In the genomic region with DNA sequence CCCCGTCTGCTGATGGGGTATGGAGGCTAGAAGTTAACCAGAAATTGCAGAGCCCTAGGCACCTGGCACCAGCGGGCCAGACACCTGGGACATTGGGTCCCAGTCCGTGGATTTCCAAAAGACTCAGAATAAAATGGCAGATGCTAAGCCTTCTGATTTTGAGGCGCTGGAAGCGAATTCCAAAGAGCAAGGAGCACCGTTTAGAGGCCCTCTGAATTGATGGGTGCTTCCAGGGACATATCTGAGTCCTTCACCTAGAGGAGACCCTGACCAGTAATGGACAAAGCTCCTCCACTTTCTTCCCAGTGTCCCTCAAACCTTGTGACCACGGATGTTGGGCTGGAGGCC, we compare ENCODE assay signal across 14 mouse cellular contexts. TPM values are rescaled to one million over a fixed set of nuclear protein-coding genes. Genes with fewer than 3 reads are reported as not detected.
A peak's percentile ranks its signal among the peaks of the same experiment; 100 is the strongest.
DNase-seq lines count a peak whose midpoint lies in the region; ATAC-seq and TF ChIP-seq lines count a peak whose summit lies in the region.
"Had no signal": no experiment of that assay in that cellular context is flagged by ENCODE, and none has a peak within 500 bp of the region (broad histone marks: within the 10 kb centered on the region; RNA-seq: fewer than 3 reads in every experiment).

No protein-coding gene starts in this region.

- H3K9ac ChIP-seq in heart, postnatal 0 days (replicated peaks; ENCODE audit: low read depth, low read length), result no peak overlapping the region
- H3K9ac ChIP-seq in heart, adult 2 months (ENCODE audit: low read depth, low read length), result no peak overlapping the region
- H3K9ac ChIP-seq in neural tube, embryonic 15.5 days (replicated peaks), result no peak overlapping the region
- peak overlapping the region; percentile 53; the same call in 1 of the 2 replicates for H3K9ac ChIP-seq in hindbrain, embryonic 12.5 days
- H3K9ac ChIP-seq in neural tube, embryonic 11.5 days (ENCODE audit: low read length), result no peak overlapping the region
- H3K9ac ChIP-seq: limb, embryonic 12.5 days had no signal

- no peak for ATAC-seq in heart, postnatal 0 days (ENCODE audit: insufficient read depth, low read depth)
- ATAC-seq in neural tube, embryonic 15.5 days (ENCODE audit: low FRiP score), result no peak
- no peak for ATAC-seq in hindbrain, embryonic 12.5 days (ENCODE audit: low FRiP score)
- no peak for ATAC-seq in neural tube, embryonic 11.5 days (ENCODE audit: insufficient read depth, low FRiP score, low TSS enrichment)
- ATAC-seq: CD4-positive, CD25-positive, alpha-beta regulatory T cell, adult 4 months had no signal

- no peak for TF ChIP-seq EP300 in heart, postnatal 0 days (IDR thresholded peaks at IDR 0.05; ENCODE audit: low read depth)
- no peak for TF ChIP-seq EP300 in heart, adult 2 months (IDR thresholded peaks at IDR 0.05; ENCODE audit: insufficient read depth, low read depth, low read length)

- peak overlapping the region; percentile 64; the same call in 1 of the 2 replicates for H3K4me2 ChIP-seq in heart, postnatal 0 days (ENCODE audit: low read depth, low read length)
- H3K4me2 ChIP-seq in neural tube, embryonic 15.5 days, result no peak overlapping the region
- peak overlapping the region; percentile 60 for H3K4me2 ChIP-seq in hindbrain, embryonic 12.5 days (replicated peaks)
- no peak overlapping the region for H3K4me2 ChIP-seq in neural tube, embryonic 11.5 days (ENCODE audit: low read depth)

- H3K79me2 ChIP-seq in heart, adult 2 months (replicated peaks; ENCODE audit: control insufficient read depth, insufficient read depth, low read length), result no peaks in the 10 kb centered on the region

- WGBS in heart, postnatal 0 days, result 27% methylated on average over 7 of the region's 7 CpGs
- 72% methylated on average over 7 of the region's 7 CpGs for WGBS in heart, adult 2 months
- WGBS in neural tube, embryonic 15.5 days, result 8% methylated on average over 7 of the region's 7 CpGs
- 1% methylated on average over 7 of the region's 7 CpGs for WGBS in hindbrain, embryonic 12.5 days
- 1% methylated on average over 7 of the region's 7 CpGs for WGBS in neural tube, embryonic 11.5 days

- peak overlapping the region; percentile 53; the same call in 1 of the 2 replicates for H3K4me3 ChIP-seq in heart, postnatal 0 days (ENCODE audit: low read depth, low read length)
- no peak overlapping the region for H3K4me3 ChIP-seq in heart, adult 2 months
- H3K4me3 ChIP-seq in neural tube, embryonic 15.5 days (replicated peaks), result no peak overlapping the region
- peak overlapping the region; percentile 36 for H3K4me3 ChIP-seq in hindbrain, embryonic 12.5 days
- H3K4me3 ChIP-seq in neural tube, embryonic 11.5 days (ENCODE audit: low read depth, low read length), result no peak overlapping the region

- no peak for TF ChIP-seq CTCF in heart, postnatal 0 days (IDR thresholded peaks at IDR 0.05; ENCODE audit: low read depth)
- no peak for TF ChIP-seq CTCF in heart, adult 2 months (IDR thresholded peaks at IDR 0.05)

- peaks cover 6% of the 10 kb centered on the region; the same call in 1 of the 2 replicates for H3K4me1 ChIP-seq in heart, postnatal 0 days (ENCODE audit: control insufficient read depth, insufficient read depth)
- peaks cover 2% of the 10 kb centered on the region; the same call in 1 of the 2 replicates for H3K4me1 ChIP-seq in heart, adult 2 months (ENCODE audit: control insufficient read depth, insufficient read depth, low read length)
- H3K4me1 ChIP-seq in neural tube, embryonic 15.5 days, result peaks cover 56% of the 10 kb centered on the region
- peaks cover 53% of the 10 kb centered on the region for H3K4me1 ChIP-seq in hindbrain, embryonic 12.5 days
- H3K4me1 ChIP-seq in neural tube, embryonic 11.5 days (ENCODE audit: control insufficient read depth, insufficient read depth, low read length), result peaks cover 22% of the 10 kb centered on the region

- DNase-seq in heart, postnatal 0 days (ENCODE audit: low spot score), result no peak
- DNase-seq in heart, adult 2 months, result no peak
- peak; percentile 60 for DNase-seq in neural tube, embryonic 10.5 days (ENCODE audit: extremely low spot score, low spot score)
- DNase-seq in neural tube, embryonic 11.5 days (ENCODE audit: low spot score), result peak; percentile 48
- DNase-seq in thymus, postnatal 36 days, result no peak
- no peak for DNase-seq in left cerebral cortex, adult 18-20 months (ENCODE audit: low spot score in 2 of 2)

- no peak overlapping the region for H3K27ac ChIP-seq in heart, postnatal 0 days (ENCODE audit: low read depth)
- no peak overlapping the region; the same call in 1 of the 2 replicates for H3K27ac ChIP-seq in heart, adult 2 months
- H3K27ac ChIP-seq in neural tube, embryonic 15.5 days (replicated peaks), result no peak overlapping the region
- H3K27ac ChIP-seq in hindbrain, embryonic 12.5 days, result no peak overlapping the region
- no peak overlapping the region for H3K27ac ChIP-seq in neural tube, embryonic 11.5 days (ENCODE audit: low read depth, low read length)
- H3K27ac ChIP-seq: limb, embryonic 12.5 days had no signal

- H3K27me3 ChIP-seq in heart, postnatal 0 days (ENCODE audit: control insufficient read depth, insufficient read depth, low read length), result peaks cover 100% of the 10 kb centered on the region
- H3K27me3 ChIP-seq in heart, adult 2 months (ENCODE audit: control insufficient read depth, insufficient read depth, low read length), result peaks cover 10% of the 10 kb centered on the region
- H3K27me3 ChIP-seq in neural tube, embryonic 15.5 days (replicated peaks), result peaks cover 98% of the 10 kb centered on the region
- H3K27me3 ChIP-seq in hindbrain, embryonic 12.5 days, result peaks cover 100% of the 10 kb centered on the region
- peaks cover 100% of the 10 kb centered on the region for H3K27me3 ChIP-seq in neural tube, embryonic 11.5 days (ENCODE audit: control insufficient read depth, insufficient read depth, low read length)

- no peak for TF ChIP-seq POLR2A in heart, adult 2 months (IDR thresholded peaks at IDR 0.05; ENCODE audit: insufficient read depth, low read depth, low read length)

- H3K36me3 ChIP-seq in heart, postnatal 0 days (replicated peaks; ENCODE audit: control insufficient read depth, insufficient read depth, low read length), result no peaks in the 10 kb centered on the region
- no peaks in the 10 kb centered on the region for H3K36me3 ChIP-seq in heart, adult 2 months (ENCODE audit: control insufficient read depth, insufficient read depth, low read length)
- H3K36me3 ChIP-seq in neural tube, embryonic 15.5 days, result no peaks in the 10 kb centered on the region
- no peaks in the 10 kb centered on the region for H3K36me3 ChIP-seq in hindbrain, embryonic 12.5 days
- no peaks in the 10 kb centered on the region for H3K36me3 ChIP-seq in neural tube, embryonic 11.5 days (ENCODE audit: control insufficient read depth, insufficient read depth, low read length)
- H3K36me3 ChIP-seq: limb, embryonic 12.5 days had no signal

- H3K9me3 ChIP-seq in heart, postnatal 0 days (replicated peaks; ENCODE audit: control insufficient read depth, low read length), result no peaks in the 10 kb centered on the region
- H3K9me3 ChIP-seq in neural tube, embryonic 15.5 days (replicated peaks), result no peaks in the 10 kb centered on the region
- no peaks in the 10 kb centered on the region for H3K9me3 ChIP-seq in hindbrain, embryonic 12.5 days (replicated peaks)
- no peaks in the 10 kb centered on the region for H3K9me3 ChIP-seq in neural tube, embryonic 11.5 days (ENCODE audit: control insufficient read depth, low read length)
- H3K9me3 ChIP-seq: limb, embryonic 12.5 days had no signal

- intact Hi-C loops in heart, adult 2 months (cut with DNase I), result loop anchor here (5.0 kb wide), 2 partner anchors 287 to 307 kb away; no protein-coding TSS in a partner anchor

RNA-seq across cellular contexts. Expression of gene Gata2, which starts 1.3 kb away (rescaled TPM):
- total RNA-seq in heart, postnatal 0 days (2014; rRNA removed; ENCODE audit: low replicate concordance), result 17.7 and 19.6 TPM in 2 replicates
- 13.7 and 16.0 TPM in 2 replicates for polyA plus RNA-seq in heart, postnatal 0 days (2015; fragmentation: Nextera tagmentation; extraction: Ambion mirVana)
- total RNA-seq in heart, adult 2 months (2021), result 10 to 100 TPM; 17.8 to 19.6 TPM
- polyA plus RNA-seq in heart, adult 2 months (2012; rRNA removed), result 14.3 and 18.7 TPM in 2 replicates
- polyA plus RNA-seq in neural tube, embryonic 15.5 days (2015; fragmentation: Nextera tagmentation; extraction: Ambion mirVana), result 7.2 and 14.3 TPM in 2 replicates
- polyA plus RNA-seq in hindbrain, embryonic 12.5 days (2016; fragmentation: Nextera tagmentation; extraction: Ambion mirVana), result 29.4 and 43.6 TPM in 2 replicates
- polyA plus RNA-seq in neural tube, embryonic 11.5 days (2014; fragmentation: Nextera tagmentation; extraction: Ambion mirVana), result 8.3 and 8.9 TPM in 2 replicates
- total RNA-seq in left cerebral cortex, adult 18-20 months (2021), result 1 to 10 TPM; 6.1 to 6.8 TPM

RNA-seq across cellular contexts. Expression of gene Dnajb8, which starts 27.1 kb away (rescaled TPM):
- total RNA-seq in heart, postnatal 0 days (2014; rRNA removed; ENCODE audit: low replicate concordance), result not detected in 2 replicates
- not detected in 2 replicates for polyA plus RNA-seq in heart, postnatal 0 days (2015; fragmentation: Nextera tagmentation; extraction: Ambion mirVana)
- total RNA-seq in heart, adult 2 months (2021), result not detected
- polyA plus RNA-seq in heart, adult 2 months (2012; rRNA removed), result 0.29 TPM in 1 of 2 replicates, not detected in the other
- not detected in 2 replicates for polyA plus RNA-seq in neural tube, embryonic 15.5 days (2015; fragmentation: Nextera tagmentation; extraction: Ambion mirVana)
- polyA plus RNA-seq in hindbrain, embryonic 12.5 days (2016; fragmentation: Nextera tagmentation; extraction: Ambion mirVana), result not detected in 2 replicates
- not detected in 2 replicates for polyA plus RNA-seq in neural tube, embryonic 11.5 days (2014; fragmentation: Nextera tagmentation; extraction: Ambion mirVana)
- total RNA-seq in left cerebral cortex, adult 18-20 months (2021), result not detected
- total RNA-seq: gastrocnemius, postnatal 4 days; layer of hippocampus, adult 18-20 months had no signal
- polyA plus RNA-seq: CD4-positive, CD25-positive, alpha-beta regulatory T cell, adult 4 months; forebrain, embryonic 11.5 days; limb, embryonic 12.5 days; small intestine, adult 2 months had no signal

Comparison
In these comparisons a context has a peak if more than half of its experiments do, and no peak if none do; other contexts are left out.
1. H3K4me3 ChIP-seq: peak in heart, postnatal 0 days (single experiment) and hindbrain, embryonic 12.5 days (single experiment); none in heart, adult 2 months (single experiment), neural tube, embryonic 15.5 days (single experiment) and neural tube, embryonic 11.5 days (single experiment).
2. DNase-seq: peak in neural tube, embryonic 10.5 days (single experiment) and neural tube, embryonic 11.5 days (single experiment); none in heart, postnatal 0 days (single experiment), heart, adult 2 months (0 of 2), thymus, postnatal 36 days (0 of 2) and left cerebral cortex, adult 18-20 months (0 of 2).
3. H3K4me2 ChIP-seq: peak in heart, postnatal 0 days (single experiment) and hindbrain, embryonic 12.5 days (single experiment); none in neural tube, embryonic 15.5 days (single experiment) and neural tube, embryonic 11.5 days (single experiment).